Mouse (Mus musculus) erythroblast, adult 5-6 weeks (primary cell): ENCODE results near the gene Prep. TPM values are rescaled to one million over a fixed set of nuclear protein-coding genes. Genes with fewer than 3 reads are reported as not detected.
"Not testable (repeated sequence)": the region's sequence is repeated elsewhere in the genome, so short reads cannot be mapped to it uniquely, and the experiment has no call there.

ENCODE experiments used
- ATAC-seq: replicated peaks from 2 replicates; pipeline ENCODE4 v1.8.0; 2016; ENCODE audit warnings: moderate number of reproducible peaks, mild to moderate bottlenecking, moderate TSS enrichment, inconsistent platforms; ENCODE audit not compliant: poor library complexity, low FRiP score, severe bottlenecking
- total RNA-seq, 2 experiments: library from RNA; stranded (forward) in 1 of 2; stranded (reverse) in 1 of 2; fragments of 150-400 nt in 1 of 2; fragments of 200-764, 138-1000 nt in 1 of 2; gene quantifications; 2 replicates each; pipeline versions ENCODE4 v1.2.3 to v1.2.4; 2015 to 2017; ENCODE audit warnings: low replicate concordance in 2 of 2

Gene Prep
- total RNA-seq, 2 experiments from 2014 or later: 1.3 to 2.8 TPM

DNA sequence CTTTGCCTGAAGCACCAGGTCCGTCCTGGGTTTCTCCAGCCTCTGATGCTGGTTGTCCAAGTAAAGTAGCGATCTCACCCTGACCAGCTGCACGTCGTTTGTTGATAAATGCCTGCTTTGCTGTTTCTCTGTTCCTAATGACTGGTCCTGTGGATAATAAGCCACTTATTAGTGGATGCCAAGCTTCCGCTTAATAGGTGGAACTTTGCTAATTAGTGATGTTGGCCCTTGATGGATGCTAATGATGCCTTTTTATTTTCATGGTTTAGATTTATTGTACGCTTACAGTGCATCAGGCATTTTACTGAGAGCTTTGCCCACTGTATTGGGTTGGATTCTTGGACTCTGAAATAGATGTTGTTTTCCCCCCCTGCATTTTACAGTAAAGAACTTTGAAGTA is 7.5 kb downstream of the Prep start:
- ATAC-seq: no peak

- ATAC-seq: no peak
Observed at GRCm38 (mm10) chr10:45075491-45076051, 8.6 kb downstream of the Prep start.

DNA sequence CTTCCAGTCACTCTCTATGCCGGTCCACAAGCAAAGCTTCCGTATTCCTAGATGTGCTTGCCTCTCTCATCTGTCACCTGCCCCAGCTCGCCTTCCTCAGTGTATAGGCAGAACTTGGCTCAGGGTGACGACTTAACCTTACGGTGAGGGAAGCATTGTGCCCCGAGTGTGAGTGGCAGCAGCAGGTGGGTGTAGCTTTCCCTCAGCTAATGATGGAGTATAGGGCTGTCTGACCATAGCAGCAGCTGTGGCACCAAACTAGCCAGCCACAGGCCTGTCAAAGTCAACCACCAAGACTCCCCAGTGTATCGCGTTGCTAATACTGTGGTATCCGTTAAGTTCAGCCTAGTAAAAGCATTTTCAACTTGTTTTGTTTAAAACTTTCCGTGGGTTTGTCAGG is 9.6 kb downstream of the Prep start:
- no peak for ATAC-seq

DNA sequence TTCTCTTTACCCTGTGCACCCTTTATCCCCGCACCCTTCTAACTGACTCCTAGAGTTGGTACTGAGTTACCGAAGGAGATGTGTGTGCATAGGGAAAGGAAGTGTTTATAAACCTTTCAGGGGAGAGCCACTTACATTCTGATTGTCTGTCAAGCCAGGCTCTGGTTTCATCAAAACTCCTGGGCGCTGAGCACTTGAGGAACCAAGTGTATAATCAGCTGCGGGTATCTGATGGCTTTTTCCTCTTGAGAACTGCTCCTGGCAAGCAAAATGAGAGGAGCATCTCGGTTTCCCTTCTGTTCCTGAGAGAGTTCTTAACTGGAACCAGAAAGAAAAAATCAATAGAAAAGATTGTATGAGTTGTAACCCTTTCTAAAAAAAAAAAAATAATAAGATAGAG is 10.3 kb downstream of the Prep start:
- no peak for ATAC-seq

- ATAC-seq: no peak
Observed at GRCm38 (mm10) chr10:45079756-45080155, 12.8 kb downstream of the Prep start.

DNA sequence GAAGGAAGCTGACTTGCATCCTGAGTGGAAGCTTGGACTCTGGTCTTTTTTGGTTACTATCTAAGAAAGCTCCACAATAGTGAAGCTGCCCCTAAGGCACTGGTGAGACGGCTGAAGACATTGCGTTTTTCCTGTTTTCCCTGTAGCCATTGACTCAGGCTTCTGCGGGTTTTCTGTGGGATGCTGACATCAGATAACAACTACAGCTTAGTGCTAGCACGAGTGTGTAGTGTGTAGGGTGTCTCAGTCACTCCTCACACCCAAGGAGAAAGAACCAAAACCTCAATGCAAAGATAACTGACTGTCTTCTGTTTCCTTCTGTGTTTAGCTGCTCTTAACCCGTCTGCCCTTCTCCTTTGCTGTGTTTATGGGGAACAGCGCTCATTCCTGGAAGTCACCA is 13.5 kb downstream of the Prep start:
- no peak for ATAC-seq

DNA sequence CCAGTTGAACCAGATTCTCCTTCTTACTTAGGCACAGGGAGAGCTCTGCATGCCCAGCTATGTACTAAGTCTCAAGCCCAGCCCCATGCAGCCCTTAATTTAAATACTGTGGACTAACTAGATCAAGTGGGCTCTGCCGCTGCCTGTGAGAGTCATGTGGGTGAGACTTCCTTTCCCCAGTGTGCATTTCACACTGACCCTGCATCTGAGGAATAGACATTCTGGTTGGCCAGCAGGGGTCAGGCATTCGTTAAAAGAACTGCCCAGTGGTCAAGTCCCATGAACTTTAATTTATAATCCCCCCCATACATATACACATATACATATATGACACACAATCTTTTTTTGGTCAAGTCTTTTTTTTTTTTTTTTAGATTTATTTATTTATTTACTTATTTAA is 15.7 kb downstream of the Prep start:
- no peak for ATAC-seq

DNA sequence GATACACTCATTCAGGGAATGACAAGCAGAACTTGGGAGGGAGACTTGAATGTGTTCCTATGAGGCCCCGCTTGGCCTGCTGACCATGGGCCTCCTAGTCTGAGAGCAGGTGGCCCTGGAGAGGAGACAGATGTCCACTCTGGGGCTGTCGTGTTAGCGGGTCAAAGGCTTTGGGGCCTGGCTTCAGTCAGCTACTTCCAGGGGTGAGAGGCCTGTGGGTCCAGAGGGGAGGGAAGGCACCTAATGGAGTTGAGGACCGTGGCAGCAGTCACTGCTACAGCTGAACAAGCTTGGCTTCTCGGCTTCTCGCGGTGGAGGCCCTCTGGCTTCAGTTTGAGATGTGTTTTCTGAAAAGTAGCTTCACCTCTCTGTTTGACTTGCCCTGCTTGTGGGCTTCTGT is 17.0 kb downstream of the Prep start:
- ATAC-seq: not testable (repeated sequence)

GRCm38 (mm10) chr10:45084471-45084870 is 17.5 kb downstream of the Prep start:
- ATAC-seq: no peak

GRCm38 (mm10) chr10:45085315-45085714 is 18.3 kb downstream of the Prep start:
- ATAC-seq: no peak

GRCm38 (mm10) chr10:45086637-45087036 is 19.6 kb downstream of the Prep start:
- ATAC-seq: no peak

DNA sequence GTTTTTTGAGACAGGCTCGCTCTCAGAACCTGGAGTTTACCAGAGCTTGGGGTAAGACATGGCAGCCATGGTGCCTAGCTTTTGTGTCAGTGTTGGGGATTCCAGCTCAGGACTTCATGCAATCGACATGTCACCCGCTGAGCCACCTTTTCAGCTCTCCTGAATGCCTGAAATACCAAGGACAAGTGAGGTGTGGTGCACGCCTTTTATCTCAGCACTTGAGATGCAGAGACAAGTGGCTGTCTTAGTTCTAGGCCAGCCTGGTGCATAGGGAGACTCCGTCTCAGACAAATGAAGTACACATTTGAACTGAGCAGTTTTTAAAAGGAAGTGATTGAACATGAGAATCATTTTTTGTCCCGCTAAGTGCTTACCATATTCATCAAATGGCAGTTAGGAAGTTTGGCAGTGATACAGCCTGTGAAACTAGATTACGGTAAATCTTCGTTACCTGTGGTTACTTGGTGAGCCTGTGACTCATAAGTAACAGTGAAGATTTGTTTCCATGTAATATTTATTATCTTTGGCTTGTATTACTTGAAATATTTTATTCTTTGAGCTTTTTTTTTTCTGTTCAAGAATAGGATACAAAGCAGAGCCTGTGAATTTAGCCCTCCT is 24.6 kb downstream of the Prep start:
- no peak for ATAC-seq

- no peak for ATAC-seq
Observed at GRCm38 (mm10) chr10:45092080-45093056, 25.4 kb downstream of the Prep start.

DNA sequence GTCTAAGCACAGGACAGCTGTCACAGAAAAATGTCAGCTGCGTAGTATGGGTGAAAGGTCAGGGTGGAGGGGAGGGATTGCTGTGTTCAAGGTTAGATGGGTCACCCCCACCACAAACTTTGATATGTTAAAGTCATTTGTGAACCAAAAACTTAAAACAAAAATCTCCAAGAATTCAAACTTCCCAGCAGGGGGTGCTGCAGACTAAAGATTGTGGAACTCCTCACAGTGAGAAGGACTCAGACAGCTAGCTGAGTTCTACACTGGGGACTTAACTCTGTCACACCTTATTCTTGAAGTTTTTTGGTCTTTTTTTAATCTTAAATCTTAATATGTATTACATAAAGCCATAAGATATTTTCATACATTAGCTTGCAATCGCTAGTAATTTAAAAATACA is 31.7 kb downstream of the Prep start:
- no peak for ATAC-seq

DNA sequence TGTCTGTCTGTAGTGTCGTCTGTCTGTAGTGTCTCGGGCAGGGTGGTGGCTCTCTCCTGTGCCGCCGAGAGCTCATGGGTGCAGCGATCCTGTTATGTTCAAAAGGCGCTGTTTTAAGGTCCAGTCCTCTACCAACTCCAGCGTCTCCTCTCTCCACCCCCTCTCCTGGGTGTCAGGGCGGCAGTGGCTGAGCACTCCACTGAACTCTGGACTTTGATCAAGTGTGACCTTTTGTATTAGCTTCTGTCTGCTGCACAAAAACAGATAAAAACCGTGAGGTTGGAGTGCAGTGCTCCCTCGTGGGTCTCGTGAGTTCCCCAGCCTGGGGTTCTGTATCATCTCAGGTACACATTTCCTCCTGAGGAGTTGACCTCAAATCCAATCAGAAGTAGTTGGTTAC is 33.5 kb downstream of the Prep start:
- no peak for ATAC-seq

GRCm38 (mm10) chr10:45103184-45103583 is 36.2 kb downstream of the Prep start:
- no peak for ATAC-seq

DNA sequence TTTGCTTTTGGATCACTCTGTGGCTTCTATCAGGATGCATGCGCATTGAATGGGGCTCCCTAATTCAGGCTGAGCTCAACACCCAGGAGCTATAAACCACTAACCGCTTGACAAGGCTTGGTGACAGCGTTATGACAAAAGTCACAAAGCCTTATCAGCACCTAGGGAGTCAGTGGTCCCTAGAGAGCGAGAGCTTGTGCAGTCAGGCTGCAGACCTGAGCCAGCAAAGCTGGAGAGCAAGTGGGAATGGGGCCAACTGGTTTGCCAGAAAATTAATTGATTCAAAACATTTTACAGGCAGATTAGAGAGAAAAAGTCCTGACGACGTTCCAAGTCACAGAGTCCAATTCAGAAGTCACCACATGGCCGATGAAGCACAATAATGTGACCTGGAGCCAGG is 37.1 kb downstream of the Prep start:
- no peak for ATAC-seq

DNA sequence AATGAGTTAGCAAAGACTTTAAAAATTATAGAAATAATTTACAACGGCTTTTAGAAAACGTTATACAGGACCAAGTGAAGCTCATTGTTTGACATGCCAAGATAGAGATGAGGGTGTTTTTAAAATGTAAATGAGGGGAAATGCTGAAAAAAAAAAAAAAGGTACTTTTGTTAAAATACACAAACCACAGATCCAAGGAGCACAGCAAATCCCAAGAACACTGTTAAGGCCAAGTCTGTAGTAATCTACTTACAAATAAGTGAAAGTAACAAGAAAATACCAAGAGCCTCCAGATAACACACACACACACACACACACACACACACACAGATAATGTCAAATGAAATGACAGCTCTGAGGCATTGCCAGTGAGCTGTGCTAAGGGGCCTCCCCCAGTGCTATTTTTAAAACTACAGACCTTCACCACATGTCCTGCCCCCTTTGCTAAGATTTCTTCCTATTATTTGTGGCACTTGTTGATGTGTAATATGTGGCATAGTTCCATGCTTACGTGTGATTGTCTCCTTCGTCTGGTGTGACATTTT is 37.6 kb downstream of the Prep start:
- no peak for ATAC-seq

- ATAC-seq: no peak
Observed at GRCm38 (mm10) chr10:45106541-45106940, 39.5 kb downstream of the Prep start.

GRCm38 (mm10) chr10:45107313-45107712 is 40.3 kb downstream of the Prep start:
- ATAC-seq: no peak

DNA sequence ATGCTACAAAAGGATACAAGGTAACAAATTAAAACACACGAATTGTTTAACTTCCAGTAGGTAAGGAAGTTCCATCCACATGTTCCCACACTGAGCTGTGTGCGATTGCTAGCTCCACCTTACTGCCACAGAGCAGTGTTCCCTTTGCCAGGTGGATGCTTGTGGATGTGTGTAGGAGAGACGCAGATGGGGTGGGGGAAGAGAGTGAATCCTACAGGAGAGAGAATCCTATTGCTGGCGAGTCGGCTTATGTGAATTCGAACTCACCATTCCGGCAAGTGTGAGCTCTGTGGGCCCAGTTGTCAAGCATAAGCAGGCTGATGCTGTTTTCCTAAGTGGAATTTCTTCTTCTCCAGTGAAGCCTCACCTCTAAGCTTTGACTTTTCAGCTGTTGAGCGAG is 42.0 kb downstream of the Prep start:
- no peak for ATAC-seq
